Mouse (Mus musculus) embryonic facial prominence, embryonic 11.5 days (tissue): Measurements from ENCODE around the gene Aebp1. TPM values are rescaled to one million over a fixed set of nuclear protein-coding genes. Genes with fewer than 3 reads are reported as not detected.
A peak's percentile ranks its signal among the peaks of the same experiment; 100 is the strongest.

Source experiments
- ATAC-seq: fragments of 200-750 bp; cut with Nextera tagmentation; replicated peaks from 2 replicates; pipeline ENCODE4 v1.8.0; 2017; ENCODE audit warnings: low read depth; ENCODE audit not compliant: insufficient number of reproducible peaks, low FRiP score, low TSS enrichment
- DNase-seq: peaks from one replicate; pipeline ENCODE4 v3.0.0-alpha.2; 2015; ENCODE audit warnings: low spot score
- H3K27ac ChIP-seq: fragments of 300-500 bp; sonication (generic); replicated peaks from 2 replicates; pipeline ENCODE4 v1.5.1; 2014; ENCODE audit warnings: mild to moderate bottlenecking, low read depth, low read length, control low read depth
- H3K27me3 ChIP-seq: fragments of 300-500 bp; sonication (generic); 2 replicates; pipeline ENCODE4 v1.6.1; 2014; ENCODE audit warnings: mild to moderate bottlenecking, low read length, moderate library complexity, mixed read lengths; ENCODE audit not compliant: control insufficient read depth, insufficient read depth
- H3K36me3 ChIP-seq: fragments of 300-500 bp; sonication (generic); replicated peaks from 2 replicates; pipeline ENCODE4 v1.6.1; 2014; ENCODE audit warnings: low read depth, mild to moderate bottlenecking, low read length, moderate library complexity, mixed read lengths; ENCODE audit not compliant: control insufficient read depth, insufficient read depth
- H3K4me1 ChIP-seq: fragments of 300-500 bp; sonication (generic); 2 replicates; pipeline ENCODE4 v1.6.1; 2014; ENCODE audit warnings: low read length, mixed read lengths; ENCODE audit not compliant: control insufficient read depth, insufficient read depth
- H3K4me2 ChIP-seq: fragments of 300-500 bp; sonication (generic); 2 replicates; pipeline ENCODE4 v1.6.1; 2014; ENCODE audit warnings: low read depth, mild to moderate bottlenecking, control low read depth, low read length, moderate library complexity
- H3K4me3 ChIP-seq: fragments of 300-500 bp; sonication (generic); 2 replicates; pipeline ENCODE4 v1.5.1; 2014; ENCODE audit warnings: low read depth, low read length, control low read depth
- H3K9ac ChIP-seq: fragments of 300-500 bp; sonication (generic); replicated peaks from 2 replicates; pipeline ENCODE4 v1.6.1; 2014; ENCODE audit warnings: mild to moderate bottlenecking, control low read depth, low read length
- H3K9me3 ChIP-seq: fragments of 300-500 bp; sonication (generic); replicated peaks from 2 replicates; pipeline ENCODE4 v1.6.1; 2016; ENCODE audit warnings: mild to moderate bottlenecking, low read length, inconsistent platforms, mixed read lengths; ENCODE audit not compliant: control insufficient read depth
- WGBS: fragments of 180-500 bp; shearing (Covaris S2); extraction: QIAGEN DNeasy Blood & Tissue Kit; methylation state at CpG from one replicate; pipeline ENCODE4 v1.1.7; 2014; 5-methylcytosine and 5-hydroxymethylcytosine counted together
- polyA plus RNA-seq: library from polyadenylated mRNA; unstranded; fragments of >200 nt; fragmentation: Nextera tagmentation; extraction: Ambion mirVana; gene quantifications from 2 replicates; pipeline ENCODE4 v1.2.1, GENCODE M21; 2014

Gene Aebp1
- polyA plus RNA-seq, 1 experiment from 2014 or later: 8.3 TPM

DNA sequence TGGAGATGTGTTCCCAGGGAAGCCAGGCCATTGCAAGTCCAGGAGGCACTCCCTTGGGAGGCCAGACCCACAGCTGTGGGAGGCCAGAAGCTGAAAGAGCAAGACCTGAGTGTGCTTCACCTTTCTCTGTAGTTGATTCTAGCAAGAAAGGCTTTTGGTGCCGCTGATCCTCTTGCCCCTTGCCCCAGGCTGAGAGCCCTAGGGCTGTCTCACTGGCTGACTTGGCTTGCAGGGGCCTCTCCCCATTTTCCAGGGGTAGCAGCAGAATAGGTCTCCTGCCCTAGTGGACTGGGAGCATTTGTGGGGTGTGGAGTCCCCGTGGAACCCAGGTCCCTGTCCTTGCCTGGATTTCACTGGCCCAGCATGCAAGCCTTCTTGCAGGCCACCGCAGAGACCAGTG is 39.6 kb downstream of the Aebp1 start:
- Histone ChIP-seq H3K27me3 (no peaks in the 10 kb centered on the region), H3K4me3 (peak overlapping the region; percentile 26; the same call in 1 of the 2 replicates), H3K9me3 (no peaks in the 10 kb centered on the region), H3K4me1 (peaks cover 2% of the 10 kb centered on the region; the same call in 1 of the 2 replicates), H3K9ac (peak overlapping the region; percentile 56), H3K27ac (no peak overlapping the region), H3K36me3 (no peaks in the 10 kb centered on the region), H3K4me2 (peak overlapping the region; percentile 64)
- ATAC-seq: no peak
- DNase-seq: no peak
- 2% methylated on average over 3 of the region's 3 CpGs for whole genome bisulfite sequencing

- under 1% methylated on average over 32 of the region's 32 CpGs for WGBS
- Histone ChIP-seq H3K4me1 (peaks cover 2% of the 10 kb centered on the region; the same call in 1 of the 2 replicates), H3K9me3 (no peaks in the 10 kb centered on the region), H3K27me3 (no peaks in the 10 kb centered on the region), H3K4me2 (peak overlapping the region; percentile 64), H3K36me3 (no peaks in the 10 kb centered on the region), H3K9ac (peak overlapping the region; percentile 56), H3K27ac (no peak overlapping the region), H3K4me3 (peak overlapping the region; percentile 26)
- peak; percentile 76; the same call in 1 of the 2 replicates for ATAC-seq
- peak; percentile 82 for DNase-seq
These were observed 40.2 kb downstream of the Aebp1 start for GRCm38 (mm10) chr11:5901950-5902349.

GRCm38 (mm10) chr11:5902390-5902789 is 40.6 kb downstream of the Aebp1 start:
- DNase-seq: no peak
- ATAC-seq: 0 out of 2 replicates have a peak, but pooled peaks have one; percentile 30
- 4% methylated on average over 6 of the region's 6 CpGs for WGBS

GRCm38 (mm10) chr11:5903844-5904243 is 42.1 kb downstream of the Aebp1 start:
- peaks cover 2% of the 10 kb centered on the region; the same call in 1 of the 2 replicates for H3K4me1 ChIP-seq
- 87% methylated on average over 2 of the region's 2 CpGs for WGBS
- ATAC-seq (no peak), DNase-seq (no peak)
- no peaks in the 10 kb centered on the region for H3K27me3 ChIP-seq
- no peak overlapping the region for H3K4me3 ChIP-seq
- H3K27ac ChIP-seq: no peak overlapping the region
- H3K4me2 ChIP-seq: no peak overlapping the region
- H3K9ac ChIP-seq: no peak overlapping the region
- H3K36me3 ChIP-seq: no peaks in the 10 kb centered on the region
- no peaks in the 10 kb centered on the region for H3K9me3 ChIP-seq

More at GRCm38 (mm10) chr11:5902390-5902789, 40.6 kb downstream of the Aebp1 start:
- Histone ChIP-seq H3K4me2 (peak overlapping the region; percentile 64), H3K36me3 (no peaks in the 10 kb centered on the region), H3K9ac (peak overlapping the region; percentile 56), H3K4me3 (peak overlapping the region; percentile 26), H3K9me3 (no peaks in the 10 kb centered on the region), H3K27me3 (no peaks in the 10 kb centered on the region), H3K27ac (no peak overlapping the region), H3K4me1 (peaks cover 2% of the 10 kb centered on the region; the same call in 1 of the 2 replicates)

DNA sequence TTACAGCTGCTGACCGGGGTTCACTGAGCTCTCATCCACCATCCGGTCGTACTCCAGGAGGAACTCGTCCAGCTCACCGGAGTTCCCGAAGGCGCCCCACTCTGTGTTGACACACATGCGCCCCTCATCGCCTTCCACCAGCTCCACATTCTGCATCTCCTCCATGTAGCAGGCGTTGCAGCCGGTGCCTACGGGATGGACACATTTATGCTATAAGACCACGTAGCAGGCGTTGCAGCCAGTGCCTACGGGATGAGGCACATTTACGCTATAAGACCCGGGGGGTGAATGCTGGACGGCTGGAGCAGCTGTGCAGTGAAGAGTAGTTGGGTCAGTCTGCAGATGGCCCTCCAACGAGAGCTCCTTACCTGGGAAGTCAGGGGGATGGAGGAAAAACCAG is 42.6 kb downstream of the Aebp1 start:
- Histone ChIP-seq H3K36me3 (no peaks in the 10 kb centered on the region), H3K4me1 (peaks cover 2% of the 10 kb centered on the region; the same call in 1 of the 2 replicates), H3K9ac (no peak overlapping the region), H3K27me3 (no peaks in the 10 kb centered on the region), H3K27ac (no peak overlapping the region), H3K4me2 (no peak overlapping the region), H3K9me3 (no peaks in the 10 kb centered on the region), H3K4me3 (no peak overlapping the region)
- DNase-seq (no peak), ATAC-seq (no peak)
- 91% methylated on average over 19 of the region's 19 CpGs for WGBS

DNA sequence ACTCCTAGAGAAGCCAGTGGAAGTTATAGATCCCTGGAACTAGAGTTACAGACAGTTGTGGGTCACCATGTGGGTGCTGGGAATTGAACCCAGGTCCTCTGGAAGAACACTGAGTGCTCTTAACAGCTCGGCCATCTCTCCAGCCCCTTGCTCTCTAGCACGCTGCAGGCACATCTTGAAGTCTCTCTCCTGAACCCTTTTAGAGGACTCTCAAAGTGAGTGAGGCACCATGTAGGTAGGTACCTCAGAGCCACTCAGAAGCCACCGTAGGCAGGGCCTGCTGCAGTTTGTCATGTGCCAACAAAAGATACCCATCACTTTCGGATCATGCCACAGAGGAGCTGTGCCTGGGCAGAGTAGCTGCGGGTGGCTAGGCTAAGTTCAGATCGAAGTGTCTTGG is 43.1 kb downstream of the Aebp1 start:
- no peak for ATAC-seq
- DNase-seq: no peak
- no peaks in the 10 kb centered on the region for H3K36me3 ChIP-seq
- no peak overlapping the region for H3K4me3 ChIP-seq
- peaks cover 2% of the 10 kb centered on the region; the same call in 1 of the 2 replicates for H3K4me1 ChIP-seq
- H3K27me3 ChIP-seq: no peaks in the 10 kb centered on the region
- H3K9ac ChIP-seq: no peak overlapping the region
- WGBS: 91% methylated on average over 6 of the region's 6 CpGs
- H3K9me3 ChIP-seq: no peaks in the 10 kb centered on the region
- H3K4me2 ChIP-seq: no peak overlapping the region
- no peak overlapping the region for H3K27ac ChIP-seq

GRCm38 (mm10) chr11:5905778-5906518 is 44.2 kb downstream of the Aebp1 start:
- H3K27ac ChIP-seq: no peak overlapping the region
- no peak overlapping the region for H3K9ac ChIP-seq
- no peak overlapping the region for H3K4me3 ChIP-seq
- H3K9me3 ChIP-seq: no peaks in the 10 kb centered on the region
- no peaks in the 10 kb centered on the region for H3K36me3 ChIP-seq
- peaks cover 2% of the 10 kb centered on the region; the same call in 1 of the 2 replicates for H3K4me1 ChIP-seq
- H3K27me3 ChIP-seq: no peaks in the 10 kb centered on the region
- ATAC-seq (no peak), DNase-seq (no peak)
- WGBS: 82% methylated on average over 10 of the region's 10 CpGs
- no peak overlapping the region for H3K4me2 ChIP-seq

- DNase-seq (no peak), ATAC-seq (no peak)
- Histone ChIP-seq H3K9me3 (no peaks in the 10 kb centered on the region), H3K4me3 (no peak overlapping the region), H3K4me1 (no peaks in the 10 kb centered on the region), H3K36me3 (no peaks in the 10 kb centered on the region), H3K27ac (no peak overlapping the region), H3K9ac (no peak overlapping the region), H3K4me2 (no peak overlapping the region), H3K27me3 (no peaks in the 10 kb centered on the region)
- 52% methylated on average over 5 of the region's 5 CpGs for WGBS
These were observed 45.3 kb downstream of the Aebp1 start for GRCm38 (mm10) chr11:5907096-5907495.
